In genomic region chr8:53663946-53664345, GRCm38 (mm10) we compare ENCODE assay signal across 9 mouse cellular contexts. TPM values are rescaled to one million over a fixed set of nuclear protein-coding genes. Genes with fewer than 3 reads are reported as not detected.
A peak's percentile ranks its signal among the peaks of the same experiment; 100 is the strongest.
DNase-seq lines count a peak whose midpoint lies in the region; ATAC-seq and TF ChIP-seq lines count a peak whose summit lies in the region.
"Had no signal": no experiment of that assay in that cellular context is flagged by ENCODE, and none has a peak within 500 bp of the region (broad histone marks: within the 10 kb centered on the region; RNA-seq: fewer than 3 reads in every experiment).

No protein-coding gene starts in this region.

- intact Hi-C loops in heart, postnatal 36 days (cut with DNase I): loop anchor here (10.0 kb wide), 1 partner anchor 59 kb away; no protein-coding TSS in a partner anchor
- intact Hi-C loops in left cerebral cortex, postnatal 4 days (cut with DNase I): no loop called here

- peak; percentile 78 for TF ChIP-seq CTCF in intestine, postnatal 0 days (IDR thresholded peaks at IDR 0.05; ENCODE audit: low read depth)

- H3K4me1 ChIP-seq in intestine, postnatal 0 days (replicated peaks; ENCODE audit: control insufficient read depth, insufficient read depth, low read length): no peaks in the 10 kb centered on the region
- H3K4me1 ChIP-seq in intestine, embryonic 15.5 days (replicated peaks): no peaks in the 10 kb centered on the region

- no peaks in the 10 kb centered on the region for H3K9me3 ChIP-seq in intestine, postnatal 0 days (ENCODE audit: control insufficient read depth)
- H3K9me3 ChIP-seq in intestine, embryonic 15.5 days: no peaks in the 10 kb centered on the region

- no peak for ATAC-seq in intestine, postnatal 0 days
- no peak for ATAC-seq in intestine, embryonic 15.5 days

- H3K9ac ChIP-seq in intestine, postnatal 0 days (ENCODE audit: low read depth, low read length): no peak overlapping the region
- no peak overlapping the region for H3K9ac ChIP-seq in intestine, embryonic 15.5 days

- no peak overlapping the region for H3K4me2 ChIP-seq in intestine, postnatal 0 days (replicated peaks; ENCODE audit: low read depth)
- H3K4me2 ChIP-seq in intestine, embryonic 15.5 days (replicated peaks): no peak overlapping the region

- 30% methylated on average over 4 of the region's 4 CpGs for WGBS in intestine, postnatal 0 days
- WGBS in intestine, embryonic 15.5 days: 32% methylated on average over 4 of the region's 4 CpGs

- H3K27ac ChIP-seq in intestine, postnatal 0 days (ENCODE audit: low read depth, low read length): no peak overlapping the region
- H3K27ac ChIP-seq in intestine, embryonic 15.5 days: no peak overlapping the region

- DNase-seq in Muller cell, postnatal 12 days (ENCODE audit: inconsistent ontology term): peak; percentile 45
- DNase-seq in cerebellum, adult 9-10 months: peak; percentile 11
- DNase-seq in heart, postnatal 36 days: peak; percentile 31 to 65
- DNase-seq in left cerebral cortex, postnatal 4 days: peak; percentile 74
- DNase-seq in retina, embryonic 14.5 days (ENCODE audit: low spot score): peak; percentile 62
- DNase-seq in urinary bladder, postnatal 25 days (ENCODE audit: low spot score): peak; percentile 64

- H3K27me3 ChIP-seq in intestine, postnatal 0 days (replicated peaks; ENCODE audit: control insufficient read depth, insufficient read depth, low read length): no peaks in the 10 kb centered on the region
- no peaks in the 10 kb centered on the region for H3K27me3 ChIP-seq in intestine, embryonic 15.5 days (replicated peaks)

- H3K4me3 ChIP-seq in intestine, postnatal 0 days (ENCODE audit: low read depth, low read length): no peak overlapping the region
- no peak overlapping the region for H3K4me3 ChIP-seq in intestine, embryonic 15.5 days (replicated peaks)
- H3K4me3 ChIP-seq: myocyte had no signal

- no peaks in the 10 kb centered on the region for H3K36me3 ChIP-seq in intestine, postnatal 0 days (ENCODE audit: control insufficient read depth, insufficient read depth)
- H3K36me3 ChIP-seq in intestine, embryonic 15.5 days: no peaks in the 10 kb centered on the region

RNA-seq across cellular contexts. Expression of gene Neil3, which starts 25.1 kb away (rescaled TPM):
- polyA plus RNA-seq in intestine, postnatal 0 days (2015; fragmentation: Nextera tagmentation; extraction: Ambion mirVana): 8.1 and 9.3 TPM in 2 replicates
- 23.5 and 24.4 TPM in 2 replicates for polyA plus RNA-seq in intestine, embryonic 15.5 days (2015; fragmentation: Nextera tagmentation; extraction: Ambion mirVana)
- total RNA-seq in heart, postnatal 36 days (2021): under 1 TPM; 0.24 to 0.61 TPM
- total RNA-seq in left cerebral cortex, postnatal 4 days (2021): 1 to 10 TPM; 3.2 TPM

Comparison
In these comparisons a context has a peak if more than half of its experiments do, and no peak if none do; other contexts are left out.
1. DNase-seq: peak in every context shown above with its lines; median percentile 74 in left cerebral cortex, postnatal 4 days; 64 in urinary bladder, postnatal 25 days; 62 in retina, embryonic 14.5 days; 48 in heart, postnatal 36 days; 45 in Muller cell, postnatal 12 days; 11 in cerebellum, adult 9-10 months.